8 mouse cellular contexts compared by ENCODE assay signal in genomic region chr13:98427660-98428059, GRCm38 (mm10).
DNase-seq lines count a peak whose midpoint lies in the region; ATAC-seq and TF ChIP-seq lines count a peak whose summit lies in the region.
"Not testable (repeated sequence)": the region's sequence is repeated elsewhere in the genome, so short reads cannot be mapped to it uniquely, and the experiment has no call there.

No protein-coding gene starts in this region.

- not testable (repeated sequence) for DNase-seq in CH12.LX (ENCODE audit: extremely low read depth); heart, embryonic 10.5 days (ENCODE audit: low spot score); kidney, postnatal 0 days (ENCODE audit: low spot score); liver, embryonic 11.5 days (ENCODE audit: low spot score)
- DNase-seq in embryonic facial prominence, embryonic 11.5 days (ENCODE audit: low spot score) = peak; percentile 63
- peak; percentile 13 for DNase-seq in right cerebral cortex, postnatal 4 days

- TF ChIP-seq CTCF in CH12.LX (conservative IDR thresholded peaks at IDR 0.05 in 1 of 2, IDR thresholded peaks at IDR 0.05 in 1 of 2; ENCODE audit: low read depth in 2 of 2, low read length in 2 of 2); kidney, postnatal 0 days (IDR thresholded peaks at IDR 0.05; ENCODE audit: low read depth): not testable (repeated sequence)

- H3K4me2 ChIP-seq in CH12.LX (ENCODE audit: insufficient read depth, low read depth, poor library complexity, severe bottlenecking) = peak overlapping the region; percentile 50; the same call in 1 of the 2 replicates
- not testable (repeated sequence) for H3K4me2 ChIP-seq in embryonic facial prominence, embryonic 11.5 days (ENCODE audit: low read depth, low read length)
- peak overlapping the region; percentile 54 for H3K4me2 ChIP-seq in hindbrain, embryonic 15.5 days
- peak overlapping the region; percentile 21; the same call in 1 of the 2 replicates for H3K4me2 ChIP-seq in kidney, postnatal 0 days (ENCODE audit: low read length)
- H3K4me2 ChIP-seq in liver, embryonic 11.5 days = peak overlapping the region; percentile 15; the same call in 1 of the 2 replicates
- peak overlapping the region; percentile 47 for H3K4me2 ChIP-seq in midbrain, embryonic 13.5 days (replicated peaks)

- 9% methylated on average over 16 of the region's 16 CpGs for WGBS in embryonic facial prominence, embryonic 11.5 days
- WGBS in heart, embryonic 10.5 days = 11% methylated on average over 16 of the region's 16 CpGs
- 10% methylated on average over 16 of the region's 16 CpGs for WGBS in hindbrain, embryonic 15.5 days
- WGBS in kidney, postnatal 0 days = 5% methylated on average over 16 of the region's 16 CpGs
- 11% methylated on average over 16 of the region's 16 CpGs for WGBS in liver, embryonic 11.5 days
- 8% methylated on average over 16 of the region's 16 CpGs for WGBS in midbrain, embryonic 13.5 days

- not testable (repeated sequence) for H3K36me3 ChIP-seq in CH12.LX (replicated peaks in 1 of 2; ENCODE audit: control insufficient read depth in 1 of 2, insufficient read depth in 1 of 2, low read length in 1 of 2); embryonic facial prominence, embryonic 11.5 days (replicated peaks; ENCODE audit: control insufficient read depth, insufficient read depth, low read depth, low read length); heart, embryonic 10.5 days; hindbrain, embryonic 15.5 days; kidney, postnatal 0 days (ENCODE audit: insufficient read depth, low read length); liver, embryonic 11.5 days (ENCODE audit: control insufficient read depth, insufficient read depth, low read length); midbrain, embryonic 13.5 days

- H3K9me3 ChIP-seq in CH12.LX (replicated peaks; ENCODE audit: low read length); embryonic facial prominence, embryonic 11.5 days (replicated peaks; ENCODE audit: control insufficient read depth, low read length); heart, embryonic 10.5 days; hindbrain, embryonic 15.5 days; kidney, postnatal 0 days (replicated peaks; ENCODE audit: low read length); liver, embryonic 11.5 days (ENCODE audit: control insufficient read depth, low read length); midbrain, embryonic 13.5 days: not testable (repeated sequence)

- H3K4me1 ChIP-seq in CH12.LX (ENCODE audit: control insufficient read depth in 1 of 2, insufficient read depth in 2 of 2); embryonic facial prominence, embryonic 11.5 days (ENCODE audit: control insufficient read depth, insufficient read depth, low read length); hindbrain, embryonic 15.5 days (replicated peaks); kidney, postnatal 0 days (replicated peaks; ENCODE audit: insufficient read depth, low read length); liver, embryonic 11.5 days (replicated peaks; ENCODE audit: control insufficient read depth, insufficient read depth, low read length): not testable (repeated sequence)
- H3K4me1 ChIP-seq in heart, embryonic 10.5 days = peaks cover 11% of the 10 kb centered on the region
- H3K4me1 ChIP-seq in midbrain, embryonic 13.5 days (replicated peaks) = peaks cover 11% of the 10 kb centered on the region

- not testable (repeated sequence) for TF ChIP-seq POLR2A in CH12.LX (IDR thresholded peaks at IDR 0.05; ENCODE audit: low read depth, low read length)

- dilution Hi-C loops in CH12.LX (cut with MboI; ENCODE audit: extremely low pct_ligation_motif_present, extremely low pct_unique_long_range_greater_than_20kb, low sequenced_read_pairs) = not testable (repeated sequence)

- not testable (repeated sequence) for H3K27me3 ChIP-seq in CH12.LX (replicated peaks); embryonic facial prominence, embryonic 11.5 days (ENCODE audit: control insufficient read depth, insufficient read depth, low read length)
- H3K27me3 ChIP-seq in heart, embryonic 10.5 days (ENCODE audit: insufficient read depth, poor library complexity, severe bottlenecking) = peaks cover 44% of the 10 kb centered on the region
- H3K27me3 ChIP-seq in hindbrain, embryonic 15.5 days = peaks cover 29% of the 10 kb centered on the region
- H3K27me3 ChIP-seq in kidney, postnatal 0 days (ENCODE audit: insufficient read depth, low read length) = peaks cover 22% of the 10 kb centered on the region
- peaks cover 23% of the 10 kb centered on the region for H3K27me3 ChIP-seq in liver, embryonic 11.5 days (replicated peaks; ENCODE audit: control insufficient read depth, insufficient read depth, low read length)
- H3K27me3 ChIP-seq in midbrain, embryonic 13.5 days = peaks cover 36% of the 10 kb centered on the region

- H3K4me3 ChIP-seq in CH12.LX (replicated peaks in 1 of 3; ENCODE audit: low read depth in 2 of 3, low read length in 2 of 3, poor library complexity in 1 of 3); embryonic facial prominence, embryonic 11.5 days (ENCODE audit: low read depth, low read length); kidney, postnatal 0 days (replicated peaks; ENCODE audit: low read depth, low read length); liver, embryonic 11.5 days (ENCODE audit: low read depth, low read length): not testable (repeated sequence)
- H3K4me3 ChIP-seq in heart, embryonic 10.5 days = peak overlapping the region; percentile 42
- peak overlapping the region; percentile 27 for H3K4me3 ChIP-seq in hindbrain, embryonic 15.5 days
- H3K4me3 ChIP-seq in midbrain, embryonic 13.5 days (replicated peaks) = peak overlapping the region; percentile 20

- not testable (repeated sequence) for TF ChIP-seq RAD21 in CH12.LX (IDR thresholded peaks at IDR 0.05; ENCODE audit: low read depth, low read length)

- 0 out of 2 replicates have a peak, but pooled peaks have one; percentile 35 for ATAC-seq in embryonic facial prominence, embryonic 11.5 days (replicated peaks; ENCODE audit: insufficient number of reproducible peaks, low FRiP score, low TSS enrichment, low read depth)
- ATAC-seq in hindbrain, embryonic 15.5 days (ENCODE audit: low FRiP score, low read depth) = peak; percentile 74; the same call in 1 of the 2 replicates
- ATAC-seq in kidney, postnatal 0 days (replicated peaks; ENCODE audit: low FRiP score, low read depth); liver, embryonic 11.5 days (replicated peaks; ENCODE audit: low FRiP score): not testable (repeated sequence)
- ATAC-seq in midbrain, embryonic 13.5 days = peak; percentile 78

- H3K9ac ChIP-seq in CH12.LX (ENCODE audit: insufficient read depth, low read depth); embryonic facial prominence, embryonic 11.5 days (replicated peaks; ENCODE audit: low read length); kidney, postnatal 0 days (ENCODE audit: low read depth, low read length); liver, embryonic 11.5 days (ENCODE audit: low read depth, low read length); midbrain, embryonic 13.5 days (replicated peaks): not testable (repeated sequence)
- 0 out of 2 replicates have a peak overlapping the region, but pooled peaks have one; percentile 19 for H3K9ac ChIP-seq in hindbrain, embryonic 15.5 days

- not testable (repeated sequence) for TF ChIP-seq EP300 in CH12.LX (IDR thresholded peaks at IDR 0.05; ENCODE audit: low read length)

- H3K79me2 ChIP-seq in CH12.LX (replicated peaks; ENCODE audit: control insufficient read depth, extremely low read depth, insufficient read depth, poor library complexity, severe bottlenecking) = not testable (repeated sequence)

- not testable (repeated sequence) for H3K27ac ChIP-seq in CH12.LX (ENCODE audit: insufficient read depth, low read depth); embryonic facial prominence, embryonic 11.5 days (replicated peaks; ENCODE audit: low read depth, low read length); heart, embryonic 10.5 days; hindbrain, embryonic 15.5 days (replicated peaks); kidney, postnatal 0 days; liver, embryonic 11.5 days (ENCODE audit: low read depth, low read length); midbrain, embryonic 13.5 days

- in situ Hi-C loops in CH12.LX (cut with MboI; ENCODE audit: low pct_ligation_motif_present, low pct_unique_long_range_greater_than_20kb, low sequenced_read_pairs) = not testable (repeated sequence)
